Mouse (Mus musculus): ENCODE data around the gene Cth.

DNA sequence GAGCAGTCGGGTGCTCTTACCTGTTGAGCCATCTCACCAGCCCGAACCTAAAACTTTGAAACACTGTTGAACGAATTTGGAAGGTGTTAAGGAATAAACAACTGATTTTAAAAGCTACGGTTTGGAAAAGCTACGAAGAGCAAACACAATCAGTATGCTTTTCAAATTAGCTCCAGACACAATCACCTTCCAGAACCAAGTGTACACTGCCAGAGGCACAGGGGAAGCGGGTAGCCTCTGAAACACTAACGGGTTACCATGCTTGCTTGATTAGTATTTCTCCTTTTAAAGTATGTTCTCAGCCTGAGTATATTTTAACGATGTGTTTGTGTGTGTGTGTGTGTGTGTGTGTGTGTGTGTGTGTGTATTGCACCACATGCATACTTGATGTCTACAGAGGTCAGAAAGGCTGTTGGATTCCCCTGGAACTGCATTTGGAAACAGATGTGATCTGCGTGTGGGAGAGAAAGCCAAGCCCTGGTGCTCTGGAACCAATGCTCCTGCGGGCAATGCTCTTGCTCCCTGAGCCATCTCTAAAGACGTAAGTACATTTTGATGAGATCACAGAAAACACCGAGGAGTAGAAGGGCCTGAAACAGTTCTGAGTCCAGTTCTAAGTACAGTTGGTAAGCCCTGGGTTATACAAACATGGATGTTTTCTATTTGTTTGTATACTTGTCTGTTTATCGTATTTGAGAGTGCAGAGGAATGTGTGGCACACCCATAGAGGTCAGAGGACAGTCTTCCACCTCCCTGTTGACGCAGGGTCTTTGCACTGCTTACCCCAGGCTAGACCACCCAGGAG, 1.0 kb upstream of the Cth start:
- TF ChIP-seq CTCF (IDR thresholded peaks at IDR 0.05; ENCODE audit: low read depth) (no peak), EP300 (IDR thresholded peaks at IDR 0.05; ENCODE audit: low read depth) (no peak)
